Mouse (Mus musculus) small intestine, adult 2 months (tissue): ENCODE data around the gene Pcgf6.
"Not testable (repeated sequence)": the region's sequence is repeated elsewhere in the genome, so short reads cannot be mapped to it uniquely, and the experiment has no call there.

Experiments
- CTCF ChIP-seq: fragments of 200-500 bp; IDR thresholded peaks from 2 replicates; pipeline ENCODE4 v1.5.1; 2012; ENCODE audit warnings: low read depth, mild to moderate bottlenecking, control low read depth, inconsistent platforms, low read length, moderate library complexity, mixed read lengths; ENCODE audit not compliant: insufficient replicate concordance, insufficient read length; ENCODE audit errors: extremely low read depth
- POLR2A ChIP-seq: fragments of 200-500 bp; IDR thresholded peaks from 2 replicates; pipeline ENCODE4 v1.6.1; 2012; ENCODE audit warnings: low read depth, mild to moderate bottlenecking, control low read depth, inconsistent platforms, low read length, moderate library complexity

DNA sequence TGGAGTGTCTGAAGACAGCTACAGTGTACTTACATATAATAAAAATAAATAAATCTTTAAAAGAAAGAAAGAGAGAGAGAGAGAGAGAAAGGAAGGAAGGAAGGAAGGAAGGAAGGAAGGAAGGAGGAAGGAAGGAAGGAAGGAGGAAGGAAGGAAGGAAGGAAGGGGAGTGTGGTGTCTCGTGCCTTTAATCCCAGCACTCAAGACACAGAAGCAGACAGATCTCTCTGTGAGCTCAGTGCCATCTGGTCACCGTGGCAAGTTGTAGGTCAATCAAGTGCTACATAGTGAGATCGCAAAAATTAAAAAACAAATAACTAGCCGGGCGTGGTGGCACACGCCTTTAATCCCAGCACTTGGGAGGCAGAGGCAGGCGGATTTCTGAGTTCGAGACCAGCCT, 60.1 kb downstream of the Pcgf6 start:
- TF ChIP-seq CTCF, POLR2A: not testable (repeated sequence)
